Mouse (Mus musculus) CD4-positive naive resting alpha-beta T cell, adult 76 days (primary cell): ENCODE results near the gene Olfr582. TPM values are rescaled to one million over a fixed set of nuclear protein-coding genes. Genes with fewer than 3 reads are reported as not detected.

ENCODE experiments used
- total RNA-seq: library from RNA; stranded (reverse); gene quantifications from one replicate; pipeline ENCODE4 v1.2.4, GENCODE M21; 2023

The Olfr582 gene
- total RNA-seq, result not detected

GRCm38 (mm10) chr7:103037724-103038123, at the start of gene Olfr582:
Gene Olfr582, plus strand, starts transcription at chr7:103038024.

GRCm38 (mm10) chr7:102989224-102989623, 48.6 kb upstream of the Olfr582 start, which contains the start of gene Olfr578:
Gene Olfr578, minus strand, starts transcription at chr7:102989324.

GRCm38 (mm10) chr7:103051000-103051399, 13.2 kb downstream of the Olfr582 start, which contains the start of gene Olfr583:
Gene Olfr583, plus strand, starts transcription at chr7:103051300.

GRCm38 (mm10) chr7:103081585-103081984, 43.8 kb downstream of the Olfr582 start, which contains the start of gene Olfr584:
Gene Olfr584, plus strand, starts transcription at chr7:103081885.

Other genes with a start within 250 kb of the Olfr582 start
- not detected for gene Olfr564, start 234.5 kb upstream of the Olfr582 start, total RNA-seq
- gene Olfr566, start 179.3 kb upstream of the Olfr582 start, total RNA-seq, result not detected
- gene Olfr568, start 160.9 kb upstream of the Olfr582 start, total RNA-seq, result not detected
- gene Olfr569, start 147.1 kb upstream of the Olfr582 start, total RNA-seq, result not detected
- gene Olfr570, start 143.4 kb upstream of the Olfr582 start, total RNA-seq, result not detected
- not detected for gene Olfr571, start 120.5 kb upstream of the Olfr582 start, total RNA-seq
- gene Olfr572, start 113.6 kb upstream of the Olfr582 start, total RNA-seq, result not detected
- gene Olfr573-ps1, start 95.4 kb upstream of the Olfr582 start, total RNA-seq, result not detected
- not detected for gene Olfr574, start 89.6 kb upstream of the Olfr582 start, total RNA-seq
- not detected for gene Olfr575, start 79.2 kb upstream of the Olfr582 start, total RNA-seq
- gene Olfr576, start 75.4 kb upstream of the Olfr582 start, total RNA-seq, result not detected
- gene Olfr577, start 62.1 kb upstream of the Olfr582 start, total RNA-seq, result not detected
- gene Olfr578, start 48.7 kb upstream of the Olfr582 start, total RNA-seq, result not detected
- not detected for gene Olfr583, start 13.3 kb downstream of the Olfr582 start, total RNA-seq
- not detected for gene Olfr584, start 43.9 kb downstream of the Olfr582 start, total RNA-seq
- not detected for gene Olfr585, start 59.7 kb downstream of the Olfr582 start, total RNA-seq
- gene Olfr586, start 87.6 kb downstream of the Olfr582 start, total RNA-seq, result not detected
- gene Olfr588-ps1, start 102.9 kb downstream of the Olfr582 start, total RNA-seq, result not detected
- gene Olfr589, start 118.3 kb downstream of the Olfr582 start, total RNA-seq, result not detected
- gene Olfr591, start 140.3 kb downstream of the Olfr582 start, total RNA-seq, result not detected
- gene Olfr592, start 146.8 kb downstream of the Olfr582 start, total RNA-seq, result not detected
- not detected for gene Olfr593, start 173.8 kb downstream of the Olfr582 start, total RNA-seq
- gene Olfr594, start 179.0 kb downstream of the Olfr582 start, total RNA-seq, result not detected
- not detected for gene Usp17ld, start 214.5 kb downstream of the Olfr582 start, total RNA-seq